9 mouse cellular contexts compared by ENCODE assay signal in the genomic region with DNA sequence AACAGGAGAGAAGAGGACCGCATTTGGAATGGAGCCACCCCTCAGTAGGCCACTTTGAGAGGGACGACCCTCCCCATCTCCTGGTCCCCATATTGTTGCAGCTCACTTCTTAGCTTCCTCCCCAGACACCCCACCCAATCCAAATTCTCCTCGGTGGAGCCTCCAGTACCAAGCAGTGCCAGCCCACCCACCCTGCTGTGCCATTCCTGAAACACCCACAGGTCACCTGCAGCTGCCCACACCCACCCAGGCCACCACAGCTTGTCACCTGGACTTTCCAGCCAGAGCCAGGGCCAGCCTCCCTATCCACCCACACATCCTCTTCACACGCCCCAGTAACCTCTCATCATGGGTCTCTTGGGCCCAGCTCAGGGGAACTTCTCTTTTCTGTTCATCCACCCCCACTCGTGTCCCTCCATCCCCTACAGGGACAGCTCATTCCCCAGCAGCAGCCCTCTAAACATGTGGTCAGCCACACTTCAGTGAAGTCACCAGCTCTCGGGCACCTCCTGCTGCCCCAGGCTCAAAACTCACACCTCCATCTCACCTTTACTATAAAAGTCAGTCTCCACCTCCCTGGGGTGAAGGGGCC. TPM values are rescaled to one million over a fixed set of nuclear protein-coding genes. Genes with fewer than 3 reads are reported as not detected.
A peak's percentile ranks its signal among the peaks of the same experiment; 100 is the strongest.
DNase-seq lines count a peak whose midpoint lies in the region; ATAC-seq lines count a peak whose summit lies in the region.
"Had no signal": no experiment of that assay in that cellular context is flagged by ENCODE, and none has a peak within 500 bp of the region (broad histone marks: within the 10 kb centered on the region; RNA-seq: fewer than 3 reads in every experiment).

No protein-coding gene starts in this region.

- no peak for DNase-seq in heart, postnatal 10 days
- no peak for DNase-seq in intestine, embryonic 14.5 days (ENCODE audit: low spot score)
- DNase-seq in adrenal gland, postnatal 14 days = no peak
- no peak for DNase-seq in gastrocnemius, adult 18-20 months (ENCODE audit: low spot score)

- H3K4me2 ChIP-seq in heart, embryonic 13.5 days = peak overlapping the region; percentile 90; the same call in 1 of the 2 replicates
- H3K4me2 ChIP-seq in intestine, embryonic 14.5 days (ENCODE audit: low read length) = peak overlapping the region; percentile 98
- peak overlapping the region; percentile 92 for H3K4me2 ChIP-seq in midbrain, embryonic 15.5 days

- no peaks in the 10 kb centered on the region for H3K9me3 ChIP-seq in heart, embryonic 13.5 days
- H3K9me3 ChIP-seq in intestine, embryonic 14.5 days (ENCODE audit: control insufficient read depth, low read length) = no peaks in the 10 kb centered on the region
- H3K9me3 ChIP-seq in midbrain, embryonic 15.5 days = no peaks in the 10 kb centered on the region
- H3K9me3 ChIP-seq: megakaryocyte, embryonic 14.5 days had no signal

- no peak overlapping the region for H3K4me3 ChIP-seq in heart, embryonic 13.5 days
- no peak overlapping the region for H3K4me3 ChIP-seq in intestine, embryonic 14.5 days (ENCODE audit: low read depth, low read length)
- peak overlapping the region; percentile 72 for H3K4me3 ChIP-seq in midbrain, embryonic 15.5 days

- H3K27me3 ChIP-seq in heart, embryonic 13.5 days (replicated peaks) = peaks cover 98% of the 10 kb centered on the region
- no peaks in the 10 kb centered on the region for H3K27me3 ChIP-seq in intestine, embryonic 14.5 days (replicated peaks; ENCODE audit: control insufficient read depth, insufficient read depth, low read length)
- no peaks in the 10 kb centered on the region for H3K27me3 ChIP-seq in midbrain, embryonic 15.5 days (replicated peaks)

- intact Hi-C loops in heart, postnatal 10 days (cut with DNase I) = no loop called here

- H3K9ac ChIP-seq in heart, embryonic 13.5 days = no peak overlapping the region
- H3K9ac ChIP-seq in intestine, embryonic 14.5 days (ENCODE audit: low read length) = no peak overlapping the region
- H3K9ac ChIP-seq in midbrain, embryonic 15.5 days = peak overlapping the region; percentile 82

- 11% methylated on average over 6 of the region's 6 CpGs for WGBS in heart, embryonic 13.5 days
- 23% methylated on average over 6 of the region's 6 CpGs for WGBS in intestine, embryonic 14.5 days
- WGBS in midbrain, embryonic 15.5 days = 14% methylated on average over 6 of the region's 6 CpGs

- ATAC-seq in heart, embryonic 13.5 days (ENCODE audit: extremely low read depth, insufficient number of reproducible peaks, low FRiP score, low TSS enrichment) = no peak
- 0 out of 2 replicates have a peak, but pooled peaks have one; percentile 7 for ATAC-seq in common myeloid progenitor, adult 5-6 weeks (replicated peaks; ENCODE audit: low read depth, poor library complexity, severe bottlenecking)
- no peak for ATAC-seq in intestine, embryonic 14.5 days (replicated peaks; ENCODE audit: low FRiP score, low TSS enrichment, low read depth)
- peak; percentile 2 for ATAC-seq in midbrain, embryonic 15.5 days (replicated peaks)
- no peak for ATAC-seq in megakaryocyte-erythroid progenitor cell, adult 5-6 weeks (replicated peaks; ENCODE audit: low FRiP score, low TSS enrichment, poor library complexity, severe bottlenecking)

- no peak overlapping the region for H3K27ac ChIP-seq in heart, embryonic 13.5 days (replicated peaks)
- H3K27ac ChIP-seq in intestine, embryonic 14.5 days (ENCODE audit: low read depth) = no peak overlapping the region
- H3K27ac ChIP-seq in midbrain, embryonic 15.5 days = peak overlapping the region; percentile 79; the same call in 1 of the 2 replicates

- no peaks in the 10 kb centered on the region for H3K36me3 ChIP-seq in heart, embryonic 13.5 days
- no peaks in the 10 kb centered on the region for H3K36me3 ChIP-seq in intestine, embryonic 14.5 days (ENCODE audit: control insufficient read depth, insufficient read depth, low read length)
- H3K36me3 ChIP-seq in midbrain, embryonic 15.5 days (replicated peaks) = peaks cover 28% of the 10 kb centered on the region; the same call in 1 of the 2 replicates

- H3K4me1 ChIP-seq in heart, embryonic 13.5 days = peaks cover 16% of the 10 kb centered on the region
- peaks cover 26% of the 10 kb centered on the region for H3K4me1 ChIP-seq in intestine, embryonic 14.5 days (replicated peaks; ENCODE audit: control insufficient read depth, insufficient read depth, low read length)
- peaks cover 20% of the 10 kb centered on the region for H3K4me1 ChIP-seq in midbrain, embryonic 15.5 days

RNA-seq across cellular contexts. Expression of gene Shank1, which starts 1.8 kb away (rescaled TPM):
- 0.62 and 0.80 TPM in 2 replicates for polyA plus RNA-seq in heart, embryonic 13.5 days (2015; fragmentation: Nextera tagmentation; extraction: Ambion mirVana)
- 1 to 10 TPM; 1.4 TPM for total RNA-seq in heart, postnatal 10 days (2021)
- not detected in 2 replicates for total RNA-seq in common myeloid progenitor, adult 5-6 weeks (2017)
- 3.0 and 3.3 TPM in 2 replicates for polyA plus RNA-seq in intestine, embryonic 14.5 days (2014; fragmentation: Nextera tagmentation; extraction: Ambion mirVana)
- polyA plus RNA-seq in midbrain, embryonic 15.5 days (2015; fragmentation: Nextera tagmentation; extraction: Ambion mirVana) = 39.8 and 46.5 TPM in 2 replicates
- total RNA-seq in adrenal gland, postnatal 14 days (2021) = 7.6 and 8.0 TPM in 2 replicates
- 0.22 and 1.3 TPM in 2 replicates for total RNA-seq in megakaryocyte-erythroid progenitor cell, adult 5-6 weeks (2014; fragmentation: Nextera tagmentation)
- total RNA-seq in megakaryocyte-erythroid progenitor cell, adult 5-6 weeks (2017) = 0.27 TPM in 1 of 2 replicates, not detected in the other
- total RNA-seq in gastrocnemius, adult 18-20 months (2021) = under 1 TPM; 0.25 to 0.36 TPM

RNA-seq across cellular contexts. Expression of gene Clec11a, which starts 5.1 kb away (rescaled TPM):
- polyA plus RNA-seq in heart, embryonic 13.5 days (2015; fragmentation: Nextera tagmentation; extraction: Ambion mirVana) = 0.67 and 0.71 TPM in 2 replicates
- 1 to 10 TPM; 1.1 TPM for total RNA-seq in heart, postnatal 10 days (2021)
- 2.7 and 5.5 TPM in 2 replicates for total RNA-seq in common myeloid progenitor, adult 5-6 weeks (2017)
- polyA plus RNA-seq in intestine, embryonic 14.5 days (2014; fragmentation: Nextera tagmentation; extraction: Ambion mirVana) = 5.4 and 6.3 TPM in 2 replicates
- polyA plus RNA-seq in midbrain, embryonic 15.5 days (2015; fragmentation: Nextera tagmentation; extraction: Ambion mirVana) = 3.6 and 3.9 TPM in 2 replicates
- total RNA-seq in adrenal gland, postnatal 14 days (2021) = 3.4 and 3.6 TPM in 2 replicates
- 0.74 and 0.77 TPM in 2 replicates for total RNA-seq in megakaryocyte-erythroid progenitor cell, adult 5-6 weeks (2014; fragmentation: Nextera tagmentation)
- total RNA-seq in megakaryocyte-erythroid progenitor cell, adult 5-6 weeks (2017) = 1.7 and 4.3 TPM in 2 replicates
- total RNA-seq in gastrocnemius, adult 18-20 months (2021) = 1 to 10 TPM in 1 of 2 experiments, under 1 TPM in 1; 0.84 to 1.3 TPM

RNA-seq across cellular contexts. Expression of gene Gm15517, which starts 50.6 kb away (rescaled TPM):
- polyA plus RNA-seq in heart, embryonic 13.5 days (2015; fragmentation: Nextera tagmentation; extraction: Ambion mirVana) = not detected in 2 replicates
- total RNA-seq in heart, postnatal 10 days (2021) = not detected
- not detected in 2 replicates for total RNA-seq in common myeloid progenitor, adult 5-6 weeks (2017)
- not detected in 2 replicates for polyA plus RNA-seq in intestine, embryonic 14.5 days (2014; fragmentation: Nextera tagmentation; extraction: Ambion mirVana)
- not detected in 2 replicates for polyA plus RNA-seq in midbrain, embryonic 15.5 days (2015; fragmentation: Nextera tagmentation; extraction: Ambion mirVana)
- not detected in 2 replicates for total RNA-seq in adrenal gland, postnatal 14 days (2021)
- not detected in 2 replicates for total RNA-seq in megakaryocyte-erythroid progenitor cell, adult 5-6 weeks (2014; fragmentation: Nextera tagmentation)
- not detected in 2 replicates for total RNA-seq in megakaryocyte-erythroid progenitor cell, adult 5-6 weeks (2017)
- not detected for total RNA-seq in gastrocnemius, adult 18-20 months (2021)

RNA-seq across cellular contexts. Expression of gene Acp4, which starts 54.6 kb away (rescaled TPM):
- polyA plus RNA-seq in heart, embryonic 13.5 days (2015; fragmentation: Nextera tagmentation; extraction: Ambion mirVana) = not detected in 2 replicates
- not detected for total RNA-seq in heart, postnatal 10 days (2021)
- not detected in 2 replicates for total RNA-seq in common myeloid progenitor, adult 5-6 weeks (2017)
- polyA plus RNA-seq in intestine, embryonic 14.5 days (2014; fragmentation: Nextera tagmentation; extraction: Ambion mirVana) = not detected in 2 replicates
- 0.21 TPM in 1 of 2 replicates, not detected in the other for polyA plus RNA-seq in midbrain, embryonic 15.5 days (2015; fragmentation: Nextera tagmentation; extraction: Ambion mirVana)
- total RNA-seq in adrenal gland, postnatal 14 days (2021) = not detected in 2 replicates
- not detected in 2 replicates for total RNA-seq in megakaryocyte-erythroid progenitor cell, adult 5-6 weeks (2014; fragmentation: Nextera tagmentation)
- not detected in 2 replicates for total RNA-seq in megakaryocyte-erythroid progenitor cell, adult 5-6 weeks (2017)
- not detected for total RNA-seq in gastrocnemius, adult 18-20 months (2021)

Comparison
In these comparisons a context has a peak if more than half of its experiments do, and no peak if none do; other contexts are left out.
1. ATAC-seq: peak in common myeloid progenitor, adult 5-6 weeks (single experiment) and midbrain, embryonic 15.5 days (single experiment); none in heart, embryonic 13.5 days (single experiment), intestine, embryonic 14.5 days (single experiment) and megakaryocyte-erythroid progenitor cell, adult 5-6 weeks (single experiment).
2. Peak in every context shown above with its lines, with median percentiles within 50 percentile points of each other: H3K4me2 ChIP-seq.